Mouse (Mus musculus) ES-Bruce4 (cell line): ENCODE measurements around the gene Lpin3.

Experiments
- CTCF ChIP-seq: IDR thresholded peaks from one replicate; pipeline ENCODE4 v1.8.1; 2011; ENCODE audit warnings: low read depth, low read length
- EP300 ChIP-seq: IDR thresholded peaks from 2 replicates; pipeline ENCODE4 v1.6.1; 2011; ENCODE audit warnings: low read depth, low read length; ENCODE audit not compliant: insufficient read depth
- POLR2A ChIP-seq: IDR thresholded peaks from one replicate; pipeline ENCODE4 v1.8.1; 2011; ENCODE audit warnings: low read length; ENCODE audit not compliant: insufficient read depth

- TF ChIP-seq POLR2A (no peak), CTCF (no peak), EP300 (no peak)
These were observed 36.2 kb downstream of the Lpin3 start for GRCm38 (mm10) chr2:160916714-160917113.
